Mouse (Mus musculus) lung, adult 2 months (tissue): ENCODE results near the gene Plekha4. TPM values are rescaled to one million over a fixed set of nuclear protein-coding genes. Genes with fewer than 3 reads are reported as not detected.
A peak's percentile ranks its signal among the peaks of the same experiment; 100 is the strongest.

Source experiments
- DNase-seq: peaks from one replicate; pipeline ENCODE4 v3.0.0; 2022
- H3K4me1 ChIP-seq: fragments of 200-500 bp; 2 replicates; pipeline ENCODE4 v1.6.1; 2011; ENCODE audit warnings: low read length; ENCODE audit not compliant: control insufficient read depth, insufficient read depth
- H3K4me3 ChIP-seq: fragments of 200-500 bp; replicated peaks from 2 replicates; pipeline ENCODE3; 2011; ENCODE audit warnings: low read depth, mild to moderate bottlenecking, control low read depth, low read length; ENCODE audit errors: extremely low read depth
- CTCF ChIP-seq: fragments of 200-500 bp; IDR thresholded peaks from 2 replicates; pipeline ENCODE4 v1.5.1; 2011; ENCODE audit warnings: mild to moderate bottlenecking, low read length, control low read depth; ENCODE audit not compliant: insufficient read depth
- POLR2A ChIP-seq: fragments of 200-500 bp; IDR thresholded peaks from 2 replicates; pipeline ENCODE4 v1.6.1; 2011; ENCODE audit warnings: low read depth, mild to moderate bottlenecking, control low read depth, low read length, borderline replicate concordance; ENCODE audit errors: extremely low read depth
- WGBS: fragments of 180-500 bp; shearing (Covaris S2); methylation state at CpG from one replicate; pipeline ENCODE4 v1.1.7; 2018; 5-methylcytosine and 5-hydroxymethylcytosine counted together
- polyA plus RNA-seq: library from polyadenylated mRNA; depleted of rRNA; stranded (reverse); fragments of >200 nt; gene quantifications from 2 replicates; pipeline ENCODE4 v1.2.3, GENCODE M21; 2012

Plekha4 gene
- polyA plus RNA-seq, 1 experiment = 13.1 TPM

- TF ChIP-seq CTCF (no peak), POLR2A (no peak)
- H3K4me3 ChIP-seq = no peak overlapping the region
- 32% methylated on average over 2 of the region's 2 CpGs for WGBS
- DNase-seq = no peak
- H3K4me1 ChIP-seq = no peaks in the 10 kb centered on the region
Measured at GRCm38 (mm10) chr7:45530643-45531042, 4.5 kb downstream of the Plekha4 start.

- WGBS = 79% methylated on average over 1 of the region's 1 CpGs
- Histone ChIP-seq H3K4me1 (0 out of 2 replicates have a peak, but pooled peaks cover 3% of the 10 kb centered on the region), H3K4me3 (no peak overlapping the region)
- DNase-seq = no peak
- TF ChIP-seq CTCF (no peak), POLR2A (no peak)
Measured at GRCm38 (mm10) chr7:45535676-45536075, 9.5 kb downstream of the Plekha4 start.

GRCm38 (mm10) chr7:45537602-45538001 lies 11.5 kb downstream of the Plekha4 start:
- H3K4me3 ChIP-seq = no peak overlapping the region
- H3K4me1 ChIP-seq = 0 out of 2 replicates have a peak, but pooled peaks cover 3% of the 10 kb centered on the region
- WGBS = 84% methylated on average over 10 of the region's 10 CpGs
- DNase-seq = no peak
- no peak for TF ChIP-seq POLR2A
- TF ChIP-seq CTCF = no peak

GRCm38 (mm10) chr7:45538163-45539041 lies 12.3 kb downstream of the Plekha4 start:
- 6% methylated on average over 28 of the region's 29 CpGs for WGBS
- TF ChIP-seq CTCF (no peak), POLR2A (no peak)
- Histone ChIP-seq H3K4me1 (0 out of 2 replicates have a peak, but pooled peaks cover 3% of the 10 kb centered on the region), H3K4me3 (peak overlapping the region; percentile 79)
- peak; percentile 53 for DNase-seq

GRCm38 (mm10) chr7:45539095-45539494 lies 13.0 kb downstream of the Plekha4 start:
- no peak for DNase-seq
- 88% methylated on average over 3 of the region's 3 CpGs for WGBS
- Histone ChIP-seq H3K4me3 (no peak overlapping the region), H3K4me1 (0 out of 2 replicates have a peak, but pooled peaks cover 3% of the 10 kb centered on the region)
- no peak for TF ChIP-seq POLR2A
- no peak for TF ChIP-seq CTCF

GRCm38 (mm10) chr7:45540213-45540612 lies 14.1 kb downstream of the Plekha4 start:
- no peak for DNase-seq
- TF ChIP-seq CTCF = no peak
- no peak for TF ChIP-seq POLR2A
- 65% methylated on average over 2 of the region's 2 CpGs for WGBS

GRCm38 (mm10) chr7:45544525-45544924 lies 18.4 kb downstream of the Plekha4 start:
- 87% methylated on average over 1 of the region's 1 CpGs for WGBS
- no peak for DNase-seq
- no peaks in the 10 kb centered on the region for H3K4me1 ChIP-seq
- no peak overlapping the region for H3K4me3 ChIP-seq
- TF ChIP-seq CTCF = no peak
- TF ChIP-seq POLR2A = no peak

More at GRCm38 (mm10) chr7:45540213-45540612, 14.1 kb downstream of the Plekha4 start:
- Histone ChIP-seq H3K4me1 (0 out of 2 replicates have a peak, but pooled peaks cover 3% of the 10 kb centered on the region), H3K4me3 (no peak overlapping the region)

GRCm38 (mm10) chr7:45549641-45550436 lies 23.7 kb downstream of the Plekha4 start:
- WGBS = 89% methylated on average over 16 of the region's 16 CpGs

GRCm38 (mm10) chr7:45550821-45551511 lies 24.8 kb downstream of the Plekha4 start:
- Histone ChIP-seq H3K4me1 (no peaks in the 10 kb centered on the region), H3K4me3 (no peak overlapping the region)
- no peak for DNase-seq
- 66% methylated on average over 11 of the region's 11 CpGs for WGBS
- TF ChIP-seq CTCF (no peak), POLR2A (no peak)

More at GRCm38 (mm10) chr7:45549641-45550436, 23.7 kb downstream of the Plekha4 start:
- TF ChIP-seq CTCF (no peak), POLR2A (no peak)
- no peaks in the 10 kb centered on the region for H3K4me1 ChIP-seq
- no peak for DNase-seq
- no peak overlapping the region for H3K4me3 ChIP-seq
